Mouse (Mus musculus) right cerebral cortex, postnatal 36 days (tissue): ENCODE results near the gene Shank2.
A peak's percentile ranks its signal among the peaks of the same experiment; 100 is the strongest.

Experiments used
- DNase-seq, 2 experiments: peaks; one replicate each; pipeline ENCODE4 v3.0.0; 2022; ENCODE audit warnings: low spot score in 2 of 2, mixed read lengths in 1 of 2

Gene Shank2

GRCm38 (mm10) chr7:144106352-144107011 lies 104.8 kb downstream of the Shank2 start:
- DNase-seq, result no peak

- DNase-seq, result no peak
Measured at GRCm38 (mm10) chr7:144108141-144108540, 106.4 kb downstream of the Shank2 start.

- DNase-seq, result no peak
Measured at GRCm38 (mm10) chr7:144111026-144111604, 109.4 kb downstream of the Shank2 start.

- no peak for DNase-seq
Measured at GRCm38 (mm10) chr7:144111981-144112380, 110.3 kb downstream of the Shank2 start.

- DNase-seq, result no peak
Measured at GRCm38 (mm10) chr7:144114230-144114629, 112.5 kb downstream of the Shank2 start.

GRCm38 (mm10) chr7:144119562-144119961 lies 117.8 kb downstream of the Shank2 start:
- DNase-seq, result no peak

- DNase-seq, result peak; percentile 35 to 45
Measured at GRCm38 (mm10) chr7:144132699-144133387, 131.1 kb downstream of the Shank2 start.

- DNase-seq, result no peak
Measured at GRCm38 (mm10) chr7:144133388-144133998, 131.8 kb downstream of the Shank2 start.

- peak; percentile 39 to 40 for DNase-seq
Measured at GRCm38 (mm10) chr7:144134699-144135098, 133.0 kb downstream of the Shank2 start.

- DNase-seq, result no peak
Measured at GRCm38 (mm10) chr7:144137827-144138226, 136.1 kb downstream of the Shank2 start.

GRCm38 (mm10) chr7:144138476-144138875 lies 136.7 kb downstream of the Shank2 start:
- no peak for DNase-seq

- no peak for DNase-seq
Measured at GRCm38 (mm10) chr7:144139691-144140090, 138.0 kb downstream of the Shank2 start.

- DNase-seq, result no peak
Measured at GRCm38 (mm10) chr7:144140470-144140869, 138.7 kb downstream of the Shank2 start.

- no peak for DNase-seq
Measured at GRCm38 (mm10) chr7:144142036-144142435, 140.3 kb downstream of the Shank2 start.

GRCm38 (mm10) chr7:144143941-144144340 lies 142.2 kb downstream of the Shank2 start:
- DNase-seq, result no peak

- DNase-seq, result no peak
Measured at GRCm38 (mm10) chr7:144148111-144148510, 146.4 kb downstream of the Shank2 start.

GRCm38 (mm10) chr7:144153124-144153523 lies 151.4 kb downstream of the Shank2 start:
- DNase-seq, result no peak

- no peak for DNase-seq
Measured at GRCm38 (mm10) chr7:144153682-144154081, 152.0 kb downstream of the Shank2 start.

GRCm38 (mm10) chr7:144157936-144158335 lies 156.2 kb downstream of the Shank2 start:
- no peak for DNase-seq

GRCm38 (mm10) chr7:144159556-144159955 lies 157.8 kb downstream of the Shank2 start:
- DNase-seq, result no peak

GRCm38 (mm10) chr7:144160066-144160465 lies 158.3 kb downstream of the Shank2 start:
- DNase-seq, result no peak

GRCm38 (mm10) chr7:144160646-144161249 lies 159.0 kb downstream of the Shank2 start:
- DNase-seq, result no peak
